Mouse (Mus musculus) midbrain, postnatal 0 days (tissue): ENCODE results near the gene Ahnak2. TPM values are rescaled to one million over a fixed set of nuclear protein-coding genes. Genes with fewer than 3 reads are reported as not detected.

Source experiments
- ATAC-seq: fragments of 200-750 bp; cut with Nextera tagmentation; 2 replicates; pipeline ENCODE4 v1.8.0; 2017; ENCODE audit warnings: moderate number of reproducible peaks, mild to moderate bottlenecking, moderate TSS enrichment, moderate library complexity; ENCODE audit not compliant: low FRiP score
- DNase-seq: peaks from one replicate; pipeline ENCODE4 v3.0.0-alpha.2; 2015; ENCODE audit warnings: low spot score
- H3K27ac ChIP-seq: fragments of 300-500 bp; sonication (generic); 2 replicates; pipeline ENCODE4 v1.5.1; 2014; ENCODE audit warnings: low read depth, mild to moderate bottlenecking, low read length, mixed read lengths
- H3K27me3 ChIP-seq: fragments of 300-500 bp; sonication (generic); 2 replicates; pipeline ENCODE4 v1.6.1; 2014; ENCODE audit warnings: low read length, control low read depth, mixed read lengths; ENCODE audit not compliant: insufficient read depth
- H3K36me3 ChIP-seq: fragments of 300-500 bp; sonication (generic); 2 replicates; pipeline ENCODE4 v1.6.1; 2014; ENCODE audit warnings: low read length, control low read depth, mixed read lengths; ENCODE audit not compliant: insufficient read depth
- H3K4me1 ChIP-seq: fragments of 300-500 bp; sonication (generic); 2 replicates; pipeline ENCODE4 v1.6.1; 2014; ENCODE audit warnings: mild to moderate bottlenecking, control low read depth, antibody characterized with exemption, low read length, mixed read lengths; ENCODE audit not compliant: insufficient read depth
- H3K4me2 ChIP-seq: fragments of 300-500 bp; sonication (generic); 2 replicates; pipeline ENCODE4 v1.6.1; 2014; ENCODE audit warnings: low read depth, mild to moderate bottlenecking, low read length, mixed read lengths; ENCODE audit not compliant: poor library complexity, severe bottlenecking
- H3K4me3 ChIP-seq: fragments of 300-500 bp; sonication (generic); 2 replicates; pipeline ENCODE4 v1.5.1; 2014; ENCODE audit warnings: low read depth, mild to moderate bottlenecking, low read length, moderate library complexity
- H3K9ac ChIP-seq: fragments of 300-500 bp; sonication (generic); replicated peaks from 2 replicates; pipeline ENCODE4 v1.6.1; 2014; ENCODE audit warnings: mild to moderate bottlenecking, low read length, moderate library complexity, mixed read lengths; ENCODE audit not compliant: poor library complexity, severe bottlenecking
- H3K9me3 ChIP-seq: fragments of 300-500 bp; sonication (generic); 2 replicates; pipeline ENCODE4 v1.6.1; 2016; ENCODE audit warnings: low read length, control low read depth
- CTCF ChIP-seq: IDR thresholded peaks from 2 replicates; pipeline ENCODE4 v1.5.1; 2016; ENCODE audit warnings: antibody characterized with exemption, mild to moderate bottlenecking
- WGBS: fragments of 180-500 bp; shearing (Covaris S2); extraction: QIAGEN DNeasy Blood & Tissue Kit; methylation state at CpG from one replicate; pipeline ENCODE4 v1.1.7; 2014; 5-methylcytosine and 5-hydroxymethylcytosine counted together
- polyA plus RNA-seq: library from polyadenylated mRNA; unstranded; fragments of >200 nt; fragmentation: Nextera tagmentation; extraction: Ambion mirVana; gene quantifications from 2 replicates; pipeline ENCODE4 v1.2.1, GENCODE M21; 2015
- total RNA-seq: library from RNA; depleted of rRNA; stranded (reverse); fragments of >200 nt; gene quantifications from 2 replicates; pipeline ENCODE4 v1.2.3, GENCODE M21; 2014

Gene Ahnak2
- total and polyA plus RNA-seq, 2 experiments from 2014 or later = 1.9 to 6.1 TPM

GRCm38 (mm10) chr12:112816294-112816693 lies 13.8 kb upstream of the Ahnak2 start:
- Histone ChIP-seq H3K27me3 (no peaks in the 10 kb centered on the region), H3K4me3 (no peak overlapping the region), H3K4me2 (no peak overlapping the region), H3K4me1 (no peaks in the 10 kb centered on the region), H3K9ac (no peak overlapping the region), H3K36me3 (peaks cover 36% of the 10 kb centered on the region), H3K9me3 (no peaks in the 10 kb centered on the region), H3K27ac (no peak overlapping the region)
- DNase-seq = peak; percentile 63
- peak; percentile 88 for TF ChIP-seq CTCF
- no peak for ATAC-seq
- whole genome bisulfite sequencing = 59% methylated on average over 4 of the region's 4 CpGs

- no peak overlapping the region for H3K9ac ChIP-seq
- no peaks in the 10 kb centered on the region for H3K9me3 ChIP-seq
- no peak for ATAC-seq
- H3K27me3 ChIP-seq = no peaks in the 10 kb centered on the region
- WGBS = 78% methylated on average over 14 of the region's 14 CpGs
- peaks cover 4% of the 10 kb centered on the region; the same call in 1 of the 2 replicates for H3K4me1 ChIP-seq
- DNase-seq = no peak
- no peak overlapping the region for H3K4me2 ChIP-seq
- H3K36me3 ChIP-seq = peaks cover 34% of the 10 kb centered on the region
- H3K4me3 ChIP-seq = no peak overlapping the region
- TF ChIP-seq CTCF = no peak
- no peak overlapping the region for H3K27ac ChIP-seq
Measured at GRCm38 (mm10) chr12:112814682-112815470, 12.4 kb upstream of the Ahnak2 start.

- Histone ChIP-seq H3K9me3 (no peaks in the 10 kb centered on the region), H3K4me1 (peaks cover 5% of the 10 kb centered on the region; the same call in 1 of the 2 replicates), H3K36me3 (peaks cover 34% of the 10 kb centered on the region), H3K9ac (no peak overlapping the region), H3K4me3 (no peak overlapping the region), H3K27ac (no peak overlapping the region), H3K4me2 (no peak overlapping the region), H3K27me3 (no peaks in the 10 kb centered on the region)
- 81% methylated on average over 7 of the region's 7 CpGs for WGBS
- ATAC-seq (no peak), DNase-seq (no peak)
- TF ChIP-seq CTCF = no peak
Measured at GRCm38 (mm10) chr12:112813370-112813769, 10.9 kb upstream of the Ahnak2 start.

GRCm38 (mm10) chr12:112810092-112810885 lies 7.8 kb upstream of the Ahnak2 start:
- H3K27ac ChIP-seq = no peak overlapping the region
- peak overlapping the region; percentile 79 for H3K4me2 ChIP-seq
- no peak overlapping the region for H3K9ac ChIP-seq
- 67% methylated on average over 19 of the region's 19 CpGs for WGBS
- peaks cover 33% of the 10 kb centered on the region for H3K36me3 ChIP-seq
- no peaks in the 10 kb centered on the region for H3K27me3 ChIP-seq
- ATAC-seq (no peak), DNase-seq (no peak)
- no peaks in the 10 kb centered on the region for H3K9me3 ChIP-seq
- H3K4me1 ChIP-seq = peaks cover 11% of the 10 kb centered on the region; the same call in 1 of the 2 replicates
- no peak overlapping the region for H3K4me3 ChIP-seq
- TF ChIP-seq CTCF = no peak

- DNase-seq (no peak), ATAC-seq (no peak)
- H3K27ac ChIP-seq = peak overlapping the region; percentile 75
- no peaks in the 10 kb centered on the region for H3K27me3 ChIP-seq
- peaks cover 11% of the 10 kb centered on the region; the same call in 1 of the 2 replicates for H3K4me1 ChIP-seq
- no peaks in the 10 kb centered on the region for H3K9me3 ChIP-seq
- H3K36me3 ChIP-seq = peaks cover 30% of the 10 kb centered on the region
- 16% methylated on average over 8 of the region's 8 CpGs for WGBS
- peak overlapping the region; percentile 79 for H3K4me2 ChIP-seq
- no peak for TF ChIP-seq CTCF
- H3K4me3 ChIP-seq = peak overlapping the region; percentile 66
- H3K9ac ChIP-seq = peak overlapping the region; percentile 68
Measured at GRCm38 (mm10) chr12:112809641-112810040, 7.2 kb upstream of the Ahnak2 start.
